ENCODE assay signal across 10 mouse cellular contexts in genomic region chr19:47871515-47871914, GRCm38 (mm10). TPM values are rescaled to one million over a fixed set of nuclear protein-coding genes. Genes with fewer than 3 reads are reported as not detected.
A peak's percentile ranks its signal among the peaks of the same experiment; 100 is the strongest.
DNase-seq lines count a peak whose midpoint lies in the region; ATAC-seq and TF ChIP-seq lines count a peak whose summit lies in the region.
"Had no signal": no experiment of that assay in that cellular context is flagged by ENCODE, and none has a peak within 500 bp of the region (broad histone marks: within the 10 kb centered on the region; RNA-seq: fewer than 3 reads in every experiment).

No protein-coding gene starts in this region.

- H3K4me2 ChIP-seq in midbrain, postnatal 0 days (ENCODE audit: low read depth, low read length, poor library complexity, severe bottlenecking): no peak overlapping the region
- no peak overlapping the region for H3K4me2 ChIP-seq in kidney, embryonic 16.5 days (replicated peaks; ENCODE audit: low read depth, low read length)
- H3K4me2 ChIP-seq: hindbrain, embryonic 12.5 days; neural tube, embryonic 12.5 days had no signal

- H3K27ac ChIP-seq in bone marrow, adult 2 months (ENCODE audit: control insufficient read depth, insufficient read depth, low read depth, low read length, poor library complexity): no peak overlapping the region
- no peak overlapping the region for H3K27ac ChIP-seq in midbrain, postnatal 0 days (ENCODE audit: low read depth, low read length)
- no peak overlapping the region for H3K27ac ChIP-seq in kidney, embryonic 16.5 days (ENCODE audit: low read length)
- H3K27ac ChIP-seq: hindbrain, embryonic 12.5 days; neural tube, embryonic 12.5 days had no signal

- peak; percentile 44; the same call in 1 of the 2 replicates for ATAC-seq in frontal cortex, adult (ENCODE audit: low TSS enrichment)
- no peak for ATAC-seq in midbrain, postnatal 0 days (ENCODE audit: low FRiP score)
- no peak for ATAC-seq in kidney, embryonic 16.5 days (ENCODE audit: low FRiP score, low TSS enrichment)

- no peak for TF ChIP-seq POLR2A in lung, adult 2 months (IDR thresholded peaks at IDR 0.05; ENCODE audit: borderline replicate concordance, extremely low read depth, low read depth, low read length)
- no peak for TF ChIP-seq POLR2A in bone marrow, adult 2 months (IDR thresholded peaks at IDR 0.05; ENCODE audit: borderline replicate concordance, control insufficient read depth, low read depth, low read length)

- peak; percentile 35; the same call in 1 of the 2 replicates for TF ChIP-seq CTCF in lung, adult 2 months (IDR thresholded peaks at IDR 0.05; ENCODE audit: insufficient read depth, low read length)
- peak; percentile 24; the same call in 1 of the 2 replicates for TF ChIP-seq CTCF in bone marrow, adult 2 months (IDR thresholded peaks at IDR 0.05; ENCODE audit: control insufficient read depth, insufficient read depth, low read length)
- peak; percentile 65 for TF ChIP-seq CTCF in midbrain, postnatal 0 days (IDR thresholded peaks at IDR 0.05)

- 0 out of 2 replicates have a peak, but pooled peaks cover 4% of the 10 kb centered on the region for H3K27me3 ChIP-seq in midbrain, postnatal 0 days (ENCODE audit: insufficient read depth, low read length)
- H3K27me3 ChIP-seq in kidney, embryonic 16.5 days (ENCODE audit: insufficient read depth, low read length): no peaks in the 10 kb centered on the region
- H3K27me3 ChIP-seq: neural tube, embryonic 12.5 days had no signal

- no peak for DNase-seq in frontal cortex, postnatal 10 days (ENCODE audit: low spot score in 2 of 2)
- DNase-seq in lung, adult 2 months: no peak
- no peak for DNase-seq in lung, adult 18-20 months
- DNase-seq in midbrain, postnatal 0 days (ENCODE audit: low spot score): no peak
- no peak for DNase-seq in frontal cortex, postnatal 25 days (ENCODE audit: low spot score in 2 of 2)

- 33% methylated on average over 10 of the region's 10 CpGs for WGBS in lung, adult 2 months
- 42% methylated on average over 10 of the region's 10 CpGs for WGBS in bone marrow, adult 2 months
- 16% methylated on average over 10 of the region's 10 CpGs for WGBS in midbrain, postnatal 0 days
- WGBS in kidney, embryonic 16.5 days: 31% methylated on average over 10 of the region's 10 CpGs

- H3K4me3 ChIP-seq in lung, adult 2 months (replicated peaks; ENCODE audit: extremely low read depth, low read depth, low read length): no peak overlapping the region
- no peak overlapping the region for H3K4me3 ChIP-seq in bone marrow, adult 2 months (replicated peaks; ENCODE audit: control insufficient read depth, low read depth, low read length)
- no peak overlapping the region for H3K4me3 ChIP-seq in midbrain, postnatal 0 days (ENCODE audit: low read depth, low read length)
- no peak overlapping the region for H3K4me3 ChIP-seq in kidney, embryonic 16.5 days (ENCODE audit: low read length)
- H3K4me3 ChIP-seq: hindbrain, embryonic 12.5 days; neural tube, embryonic 12.5 days had no signal

- no peak overlapping the region for H3K9ac ChIP-seq in midbrain, postnatal 0 days (replicated peaks; ENCODE audit: low read length, poor library complexity, severe bottlenecking)
- no peak overlapping the region for H3K9ac ChIP-seq in kidney, embryonic 16.5 days (replicated peaks; ENCODE audit: low read length)
- H3K9ac ChIP-seq: hindbrain, embryonic 12.5 days; neural tube, embryonic 12.5 days had no signal

- H3K4me1 ChIP-seq in lung, adult 2 months (ENCODE audit: control insufficient read depth, insufficient read depth, low read length): no peaks in the 10 kb centered on the region
- no peaks in the 10 kb centered on the region for H3K4me1 ChIP-seq in bone marrow, adult 2 months (ENCODE audit: control insufficient read depth, insufficient read depth, low read length)
- no peaks in the 10 kb centered on the region for H3K4me1 ChIP-seq in midbrain, postnatal 0 days (ENCODE audit: insufficient read depth, low read length)
- H3K4me1 ChIP-seq in kidney, embryonic 16.5 days (ENCODE audit: insufficient read depth, low read length): no peaks in the 10 kb centered on the region
- H3K4me1 ChIP-seq: hindbrain, embryonic 12.5 days; neural tube, embryonic 12.5 days had no signal

- H3K36me3 ChIP-seq in midbrain, postnatal 0 days (ENCODE audit: insufficient read depth, low read length): no peaks in the 10 kb centered on the region
- H3K36me3 ChIP-seq in kidney, embryonic 16.5 days (ENCODE audit: insufficient read depth, low read length): no peaks in the 10 kb centered on the region
- H3K36me3 ChIP-seq: hindbrain, embryonic 12.5 days; neural tube, embryonic 12.5 days had no signal

- no peaks in the 10 kb centered on the region for H3K9me3 ChIP-seq in midbrain, postnatal 0 days (ENCODE audit: low read length)
- no peaks in the 10 kb centered on the region for H3K9me3 ChIP-seq in kidney, embryonic 16.5 days (ENCODE audit: low read length)
- H3K9me3 ChIP-seq: hindbrain, embryonic 12.5 days; neural tube, embryonic 12.5 days had no signal

RNA-seq across cellular contexts. Expression of gene Gsto2, which starts 6.2 kb away (rescaled TPM):
- 1.1 and 1.5 TPM in 2 replicates for polyA plus RNA-seq in lung, adult 2 months (2012; rRNA removed)
- 2.0 TPM in 1 of 2 replicates, not detected in the other for polyA plus RNA-seq in bone marrow, adult 2 months (2011; ENCODE audit: insufficient read depth, insufficient read length, low replicate concordance, missing spikeins)
- total RNA-seq in midbrain, postnatal 0 days (2014; rRNA removed): 0.16 and 0.66 TPM in 2 replicates
- 1.1 TPM in 2 replicates for polyA plus RNA-seq in midbrain, postnatal 0 days (2015; fragmentation: Nextera tagmentation; extraction: Ambion mirVana)
- 1.1 and 1.4 TPM in 2 replicates for polyA plus RNA-seq in kidney, embryonic 16.5 days (2015; fragmentation: Nextera tagmentation; extraction: Ambion mirVana)

RNA-seq across cellular contexts. Expression of gene Gsto1, which starts 16.7 kb away (rescaled TPM):
- polyA plus RNA-seq in lung, adult 2 months (2012; rRNA removed): 101 and 155 TPM in 2 replicates
- 24.8 and 34.2 TPM in 2 replicates for polyA plus RNA-seq in bone marrow, adult 2 months (2011; ENCODE audit: insufficient read depth, insufficient read length, low replicate concordance, missing spikeins)
- 95.4 and 142 TPM in 2 replicates for total RNA-seq in midbrain, postnatal 0 days (2014; rRNA removed)
- 148 and 152 TPM in 2 replicates for polyA plus RNA-seq in midbrain, postnatal 0 days (2015; fragmentation: Nextera tagmentation; extraction: Ambion mirVana)
- polyA plus RNA-seq in kidney, embryonic 16.5 days (2015; fragmentation: Nextera tagmentation; extraction: Ambion mirVana): 130 and 134 TPM in 2 replicates

RNA-seq across cellular contexts. Expression of gene Cfap43, which starts 47.6 kb away (rescaled TPM):
- polyA plus RNA-seq in lung, adult 2 months (2012; rRNA removed): 7.0 and 7.1 TPM in 2 replicates
- polyA plus RNA-seq in bone marrow, adult 2 months (2011; ENCODE audit: insufficient read depth, insufficient read length, low replicate concordance, missing spikeins): not detected in 2 replicates
- total RNA-seq in midbrain, postnatal 0 days (2014; rRNA removed): 0.66 and 4.2 TPM in 2 replicates
- polyA plus RNA-seq in midbrain, postnatal 0 days (2015; fragmentation: Nextera tagmentation; extraction: Ambion mirVana): 0.82 and 2.6 TPM in 2 replicates
- polyA plus RNA-seq in kidney, embryonic 16.5 days (2015; fragmentation: Nextera tagmentation; extraction: Ambion mirVana): 0.04 and 0.05 TPM in 2 replicates

RNA-seq across cellular contexts. Expression of gene Itprip, which starts 47.6 kb away (rescaled TPM):
- 17.8 and 22.0 TPM in 2 replicates for polyA plus RNA-seq in lung, adult 2 months (2012; rRNA removed)
- 8.8 and 14.9 TPM in 2 replicates for polyA plus RNA-seq in bone marrow, adult 2 months (2011; ENCODE audit: insufficient read depth, insufficient read length, low replicate concordance, missing spikeins)
- 2.7 and 3.5 TPM in 2 replicates for total RNA-seq in midbrain, postnatal 0 days (2014; rRNA removed)
- 1.4 and 1.5 TPM in 2 replicates for polyA plus RNA-seq in midbrain, postnatal 0 days (2015; fragmentation: Nextera tagmentation; extraction: Ambion mirVana)
- 20.5 and 21.0 TPM in 2 replicates for polyA plus RNA-seq in kidney, embryonic 16.5 days (2015; fragmentation: Nextera tagmentation; extraction: Ambion mirVana)
